Mouse (Mus musculus): Measurements from ENCODE around the gene Tekt5.

DNA sequence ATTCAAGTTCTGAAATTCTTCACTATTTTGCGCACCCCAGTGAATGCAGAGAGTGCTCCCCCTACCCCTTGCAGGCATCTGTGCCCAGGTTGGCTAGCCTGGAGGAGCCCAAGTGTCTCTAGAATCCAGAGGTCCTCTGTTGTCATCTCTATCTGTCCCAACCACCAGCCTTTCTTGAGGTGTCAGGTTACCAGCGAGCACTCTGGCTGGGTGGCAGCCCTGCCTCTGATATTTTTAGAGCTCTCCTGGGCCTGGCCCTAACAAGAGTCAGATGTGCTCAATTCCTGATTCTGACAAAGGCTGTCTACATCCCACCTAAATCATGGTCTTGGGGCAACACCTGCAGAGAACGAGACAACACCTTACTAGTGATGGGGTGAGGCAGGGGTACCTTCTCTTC lies 84.2 kb downstream of the Tekt5 start:
- no peak for TF ChIP-seq CTCF (IDR thresholded peaks at IDR 0.05)
- TF ChIP-seq EP300 (IDR thresholded peaks at IDR 0.05; ENCODE audit: insufficient read depth, low read depth, low read length): no peak

Measured in heart, adult 2 months (tissue).